Mouse (Mus musculus): ENCODE data around the gene Senp6.

DNA sequence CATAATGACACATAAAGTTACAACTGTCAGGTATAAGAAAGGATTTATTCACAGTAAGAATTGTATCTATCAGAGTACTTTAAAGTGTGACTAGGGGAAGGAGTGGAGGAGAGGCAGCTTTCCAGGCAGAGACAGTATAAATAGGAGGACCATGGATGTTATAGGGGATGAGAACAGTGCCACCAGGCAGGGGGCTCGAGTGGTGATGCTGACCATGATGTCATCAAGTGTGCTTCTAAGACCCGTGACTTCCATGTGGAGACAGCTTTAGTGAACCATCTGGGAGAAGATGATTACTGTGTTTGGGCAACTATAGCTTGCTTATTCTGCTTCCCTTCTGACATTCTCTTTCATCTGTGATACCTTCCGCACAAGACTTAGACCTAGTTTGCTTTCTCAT, 4.9 kb downstream of the Senp6 start:
- TF ChIP-seq CTCF (IDR thresholded peaks at IDR 0.05; ENCODE audit: low read depth) (no peak), EP300 (IDR thresholded peaks at IDR 0.05; ENCODE audit: low read depth) (no peak)
